In the genomic region with DNA sequence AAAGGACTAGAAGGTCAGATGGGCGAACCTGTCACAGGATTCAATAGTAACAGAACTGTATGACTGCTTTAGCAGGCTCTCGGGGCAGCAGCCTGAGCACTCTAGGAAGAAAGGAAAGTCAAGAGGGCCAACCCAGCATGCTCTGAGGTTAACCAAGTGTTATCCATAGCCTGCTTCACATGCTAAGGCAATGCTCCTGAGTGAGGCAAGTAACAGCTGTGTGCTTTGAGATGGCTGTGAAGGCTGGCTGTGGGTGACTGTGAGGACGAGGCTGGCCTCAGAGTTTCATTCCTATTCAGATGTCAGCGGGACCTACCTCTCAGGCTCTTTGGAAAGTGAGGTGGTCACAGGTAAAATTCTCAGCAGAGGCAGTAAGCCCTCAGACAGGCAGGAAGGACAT, we compare ENCODE assay signal across 25 mouse cellular contexts. TPM values are rescaled to one million over a fixed set of nuclear protein-coding genes. Genes with fewer than 3 reads are reported as not detected.
DNase-seq lines count a peak whose midpoint lies in the region; ATAC-seq and TF ChIP-seq lines count a peak whose summit lies in the region.
"Had no signal": no experiment of that assay in that cellular context is flagged by ENCODE, and none has a peak within 500 bp of the region (broad histone marks: within the 10 kb centered on the region; RNA-seq: fewer than 3 reads in every experiment).

No protein-coding gene starts in this region.

- no peak for TF ChIP-seq POLR2A in MEL (IDR thresholded peaks at IDR 0.05; ENCODE audit: control insufficient read depth in 1 of 2, insufficient read depth in 1 of 2, low read depth in 1 of 2, low read length in 2 of 2, poor library complexity in 1 of 2)

- H3K4me2 ChIP-seq in liver, embryonic 13.5 days: no peak overlapping the region
- no peak overlapping the region for H3K4me2 ChIP-seq in liver, postnatal 0 days (ENCODE audit: low read depth, low read length)
- H3K4me2 ChIP-seq: embryonic facial prominence, embryonic 13.5 days; forebrain, embryonic 15.5 days; heart, embryonic 12.5 days; heart, embryonic 15.5 days; hindbrain, embryonic 13.5 days had no signal

- no peak overlapping the region for H3K27ac ChIP-seq in liver, embryonic 13.5 days
- no peak overlapping the region for H3K27ac ChIP-seq in liver, postnatal 0 days (ENCODE audit: low read depth)
- H3K27ac ChIP-seq in MEL (ENCODE audit: control insufficient read depth, low read depth, low read length): no peak overlapping the region
- H3K27ac ChIP-seq: embryonic facial prominence, embryonic 10.5 days; embryonic facial prominence, embryonic 13.5 days; forebrain, embryonic 15.5 days; heart, embryonic 15.5 days; hindbrain, embryonic 10.5 days; hindbrain, embryonic 13.5 days had no signal

- no peaks in the 10 kb centered on the region for H3K9me3 ChIP-seq in liver, embryonic 13.5 days (replicated peaks)
- no peaks in the 10 kb centered on the region for H3K9me3 ChIP-seq in liver, postnatal 0 days (ENCODE audit: low read length)
- no peaks in the 10 kb centered on the region for H3K9me3 ChIP-seq in MEL (replicated peaks; ENCODE audit: insufficient read depth, low read length)
- H3K9me3 ChIP-seq: embryonic facial prominence, embryonic 10.5 days; embryonic facial prominence, embryonic 13.5 days; forebrain, embryonic 15.5 days; heart, embryonic 12.5 days; heart, embryonic 15.5 days; hindbrain, embryonic 10.5 days; hindbrain, embryonic 13.5 days had no signal

- no peak for TF ChIP-seq CTCF in liver, postnatal 0 days (IDR thresholded peaks at IDR 0.05; ENCODE audit: low read depth)
- TF ChIP-seq CTCF in MEL (IDR thresholded peaks at IDR 0.05 in 2 of 3, conservative IDR thresholded peaks at IDR 0.05 in 1 of 3; ENCODE audit: control insufficient read depth in 1 of 3, insufficient read depth in 1 of 3, low read depth in 2 of 3, low read length in 3 of 3, poor library complexity in 1 of 3, severe bottlenecking in 1 of 3): no peak

- peaks cover 69% of the 10 kb centered on the region for H3K36me3 ChIP-seq in liver, embryonic 13.5 days
- H3K36me3 ChIP-seq in liver, postnatal 0 days (replicated peaks; ENCODE audit: insufficient read depth, low read length): peaks cover 43% of the 10 kb centered on the region
- no peaks in the 10 kb centered on the region; a peak in 2 of 4 replicates for H3K36me3 ChIP-seq in MEL (ENCODE audit: control insufficient read depth in 1 of 2, insufficient read depth in 2 of 2, low read length in 2 of 2)

- no peak for TF ChIP-seq RAD21 in MEL (IDR thresholded peaks at IDR 0.05; ENCODE audit: low read depth, low read length)

- WGBS in liver, embryonic 13.5 days (ENCODE audit: insufficient replicate concordance): 76% methylated on average over 4 of the region's 4 CpGs
- 85% methylated on average over 4 of the region's 4 CpGs for WGBS in liver, postnatal 0 days (ENCODE audit: insufficient replicate concordance)

- no peak for DNase-seq in liver, embryonic 13.5 days
- no peak for DNase-seq in liver, postnatal 0 days
- DNase-seq in A20 (ENCODE audit: low read depth, low spot score): peak; percentile 23
- DNase-seq in MEL (ENCODE audit: low read depth, low spot score): no peak
- no peak for DNase-seq in adrenal gland, postnatal 36 days
- DNase-seq: adrenal gland, postnatal 10 days; cerebellum, adult 11 months; cerebellum, adult 8-10 months; cerebellum, postnatal 10 days; cerebellum, postnatal 36 days; embryo, embryonic 11 days; gastrocnemius, postnatal 25 days; heart, adult 18-20 months; heart, postnatal 10 days; heart, postnatal 36 days had no signal

- H3K4me1 ChIP-seq in liver, embryonic 13.5 days (replicated peaks): no peaks in the 10 kb centered on the region; the same call in 1 of the 2 replicates
- no peaks in the 10 kb centered on the region for H3K4me1 ChIP-seq in liver, postnatal 0 days (ENCODE audit: insufficient read depth)
- H3K4me1 ChIP-seq in MEL (ENCODE audit: control insufficient read depth in 1 of 2, insufficient read depth in 2 of 2, low read length in 2 of 2): no peaks in the 10 kb centered on the region
- H3K4me1 ChIP-seq: embryonic facial prominence, embryonic 10.5 days; forebrain, embryonic 15.5 days; heart, embryonic 15.5 days; hindbrain, embryonic 10.5 days; hindbrain, embryonic 13.5 days had no signal

- no peak overlapping the region for H3K9ac ChIP-seq in liver, embryonic 13.5 days
- H3K9ac ChIP-seq in liver, postnatal 0 days (replicated peaks): no peak overlapping the region
- H3K9ac ChIP-seq in MEL (ENCODE audit: control insufficient read depth, low read depth, low read length, poor library complexity, severe bottlenecking): no peak overlapping the region
- H3K9ac ChIP-seq: embryonic facial prominence, embryonic 13.5 days; forebrain, embryonic 15.5 days; heart, embryonic 12.5 days; heart, embryonic 15.5 days; hindbrain, embryonic 13.5 days had no signal

- no peaks in the 10 kb centered on the region for H3K27me3 ChIP-seq in liver, embryonic 13.5 days
- H3K27me3 ChIP-seq in liver, postnatal 0 days (ENCODE audit: insufficient read depth, low read length): no peaks in the 10 kb centered on the region
- H3K27me3 ChIP-seq in MEL (ENCODE audit: control insufficient read depth in 1 of 2, insufficient read depth in 2 of 2, low read length in 2 of 2): no peaks in the 10 kb centered on the region
- H3K27me3 ChIP-seq: embryonic facial prominence, embryonic 13.5 days; forebrain, embryonic 15.5 days; heart, embryonic 12.5 days; heart, embryonic 15.5 days; hindbrain, embryonic 13.5 days; Patski had no signal

- 0 out of 2 replicates have a peak, but pooled peaks have one; percentile 16 for ATAC-seq in liver, embryonic 13.5 days (ENCODE audit: low read depth)
- ATAC-seq in liver, postnatal 0 days: no peak
- no peak for ATAC-seq in erythroblast, adult 5-6 weeks (replicated peaks; ENCODE audit: low FRiP score, poor library complexity, severe bottlenecking)
- ATAC-seq: forebrain, embryonic 15.5 days; hindbrain, embryonic 16.5 days had no signal

- H3K4me3 ChIP-seq in liver, embryonic 13.5 days (replicated peaks): no peak overlapping the region
- H3K4me3 ChIP-seq in liver, postnatal 0 days (ENCODE audit: low read depth, low read length): no peak overlapping the region
- H3K4me3 ChIP-seq in MEL (ENCODE audit: control insufficient read depth in 1 of 2, insufficient read depth in 1 of 2, low read depth in 2 of 2, low read length in 2 of 2): no peak overlapping the region
- H3K4me3 ChIP-seq: embryonic facial prominence, embryonic 10.5 days; embryonic facial prominence, embryonic 13.5 days; forebrain, embryonic 15.5 days; heart, embryonic 12.5 days; heart, embryonic 15.5 days; hindbrain, embryonic 10.5 days; hindbrain, embryonic 13.5 days had no signal

- no peaks in the 10 kb centered on the region for H3K79me2 ChIP-seq in MEL (ENCODE audit: control insufficient read depth, insufficient read depth, low read length, poor library complexity)

- TF ChIP-seq EP300 in liver, postnatal 0 days (IDR thresholded peaks at IDR 0.05; ENCODE audit: low read depth): no peak
- no peak for TF ChIP-seq EP300 in MEL (IDR thresholded peaks at IDR 0.05; ENCODE audit: low read depth in 1 of 2, low read length in 2 of 2)

TF ChIP-seq in MEL, 35 proteins besides CTCF, POLR2A, EP300 and RAD21:
- TF ChIP-seq POLR2AphosphoS5 (IDR thresholded peaks at IDR 0.05; ENCODE audit: borderline replicate concordance, low read depth, low read length): peak; percentile 21; the same call in 1 of the 2 replicates
- TF ChIP-seq ZMIZ1 (IDR thresholded peaks at IDR 0.05; ENCODE audit: low read depth, low read length): peak; percentile 32; the same call in 1 of the 2 replicates
- TF ChIP-seq POLR2AphosphoS2 (IDR thresholded peaks at IDR 0.05; ENCODE audit: low read length): peak; percentile 64; the same call in 1 of the 2 replicates
- no peak for TF ChIP-seq MAZ (IDR thresholded peaks at IDR 0.05; ENCODE audit: low read depth, low read length)

RNA-seq across cellular contexts. Expression of gene Scaf11, which starts 54.4 kb away (rescaled TPM):
- 53.4 and 57.0 TPM in 2 replicates for polyA plus RNA-seq in liver, embryonic 13.5 days (2015; fragmentation: Nextera tagmentation; extraction: Ambion mirVana)
- 32.5 and 35.6 TPM in 2 replicates for polyA plus RNA-seq in liver, postnatal 0 days (2015; fragmentation: Nextera tagmentation; extraction: Ambion mirVana)
- 137 and 156 TPM in 2 replicates for total RNA-seq in MEL (2012; rRNA removed)
- 100 to 1,000 TPM; 165 to 242 TPM for polyA plus RNA-seq in MEL (2012; ENCODE audit: insufficient read depth in 1 of 2, insufficient read length in 2 of 2, low read depth in 1 of 2, low replicate concordance in 2 of 2, missing spikeins in 1 of 2)
- 42.6 and 44.4 TPM in 2 replicates for total RNA-seq in erythroblast, adult 5-6 weeks (2015; ENCODE audit: low replicate concordance)
- total RNA-seq in erythroblast, adult 5-6 weeks (2017; ENCODE audit: low replicate concordance): 59.1 and 82.2 TPM in 2 replicates
- 10 to 100 TPM; 69.9 to 90.3 TPM for total RNA-seq in adrenal gland, postnatal 36 days (2021)
